Mouse (Mus musculus) lung, embryonic 14.5 days (tissue): Measurements from ENCODE around the gene Gm5737. TPM values are rescaled to one million over a fixed set of nuclear protein-coding genes. Genes with fewer than 3 reads are reported as not detected.

ENCODE experiments used
- ATAC-seq: fragments of 200-750 bp; cut with Nextera tagmentation; 2 replicates; pipeline ENCODE4 v1.8.0; 2017; ENCODE audit warnings: mild to moderate bottlenecking, moderate TSS enrichment, moderate library complexity; ENCODE audit not compliant: insufficient read depth
- DNase-seq: peaks from one replicate; pipeline ENCODE4 v3.0.0-alpha.2; 2015
- H3K27ac ChIP-seq: fragments of 300-500 bp; sonication (generic); 2 replicates; pipeline ENCODE4 v1.5.1; 2014; ENCODE audit warnings: low read depth, mild to moderate bottlenecking, moderate library complexity
- H3K27me3 ChIP-seq: fragments of 300-500 bp; sonication (generic); 2 replicates; pipeline ENCODE4 v1.6.1; 2014; ENCODE audit warnings: low read length, control low read depth; ENCODE audit not compliant: insufficient read depth
- H3K36me3 ChIP-seq: fragments of 300-500 bp; sonication (generic); 2 replicates; pipeline ENCODE4 v1.6.1; 2014; ENCODE audit warnings: control low read depth; ENCODE audit not compliant: insufficient read depth
- H3K4me1 ChIP-seq: fragments of 300-500 bp; sonication (generic); 2 replicates; pipeline ENCODE4 v1.6.1; 2014; ENCODE audit warnings: antibody characterized with exemption, control low read depth; ENCODE audit not compliant: insufficient read depth
- H3K4me2 ChIP-seq: fragments of 300-500 bp; sonication (generic); 2 replicates; pipeline ENCODE4 v1.6.1; 2014; ENCODE audit warnings: mild to moderate bottlenecking
- H3K4me3 ChIP-seq: fragments of 300-500 bp; sonication (generic); 2 replicates; pipeline ENCODE4 v1.5.1; 2014; ENCODE audit warnings: low read depth, low read length
- H3K9ac ChIP-seq: fragments of 300-500 bp; sonication (generic); 2 replicates; pipeline ENCODE4 v1.6.1; 2014
- H3K9me3 ChIP-seq: fragments of 300-500 bp; sonication (generic); 2 replicates; pipeline ENCODE4 v1.6.1; 2016; ENCODE audit warnings: low read depth, low read length, control low read depth
- CTCF ChIP-seq: IDR thresholded peaks from 2 replicates; pipeline ENCODE4 v1.5.1; 2016; ENCODE audit warnings: antibody characterized with exemption, low read depth
- WGBS: fragments of 180-500 bp; shearing (Covaris S2); extraction: QIAGEN DNeasy Blood & Tissue Kit; methylation state at CpG from one replicate; pipeline ENCODE4 v1.1.7; 2014; 5-methylcytosine and 5-hydroxymethylcytosine counted together
- polyA plus RNA-seq: library from polyadenylated mRNA; unstranded; fragments of >200 nt; fragmentation: Nextera tagmentation; extraction: Ambion mirVana; gene quantifications from 2 replicates; pipeline ENCODE4 v1.2.1, GENCODE M21; 2014

Gene Gm5737
- polyA plus RNA-seq, 1 experiment from 2014 or later, result not detected

DNA sequence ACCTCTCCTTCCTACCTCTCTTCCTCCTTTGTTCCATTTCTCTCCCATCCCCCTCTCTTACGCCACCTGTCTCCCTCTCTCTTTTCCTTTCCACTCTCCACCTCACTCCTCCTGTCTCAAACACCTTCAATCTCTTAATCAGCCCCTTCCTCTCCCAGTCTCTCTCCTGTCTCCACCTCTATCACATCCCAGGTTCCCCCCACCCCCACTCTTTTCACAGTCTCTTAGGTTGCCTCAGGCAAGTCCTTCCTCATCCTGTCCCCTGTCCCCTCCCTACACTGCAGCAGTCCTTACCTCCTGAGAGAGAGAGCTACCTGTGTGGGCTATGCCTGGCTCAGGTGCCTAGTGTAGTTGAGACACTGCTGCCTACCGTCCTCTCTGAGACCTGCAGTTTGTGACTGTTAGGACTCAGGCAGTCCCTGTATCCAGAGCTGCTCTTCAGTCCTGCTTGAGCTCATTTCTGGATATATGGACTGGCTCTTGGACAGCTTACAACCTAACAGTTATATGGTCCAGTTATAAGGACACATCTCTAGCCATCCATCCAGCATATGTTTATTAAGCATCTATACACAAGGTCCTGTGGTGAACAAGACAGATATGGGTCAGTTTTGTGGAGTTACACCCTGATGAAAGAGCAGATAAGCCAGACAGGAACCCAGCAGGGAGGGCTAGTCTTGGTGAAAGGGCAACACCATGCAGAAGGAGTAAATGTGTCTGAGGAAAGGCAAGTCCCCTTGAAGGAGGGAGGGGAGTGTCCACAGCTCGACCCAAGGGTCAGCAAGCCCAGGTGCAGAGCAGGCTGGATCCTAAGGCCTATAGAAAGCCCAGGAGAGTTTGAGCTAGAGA is 63.6 kb downstream of the Gm5737 start:
- Histone ChIP-seq H3K4me1 (no peaks in the 10 kb centered on the region), H3K4me2 (0 out of 2 replicates have a peak overlapping the region, but pooled peaks have one; percentile 20), H3K9me3 (no peaks in the 10 kb centered on the region), H3K27ac (peak overlapping the region; percentile 67), H3K9ac (no peak overlapping the region), H3K36me3 (no peaks in the 10 kb centered on the region), H3K4me3 (no peak overlapping the region), H3K27me3 (no peaks in the 10 kb centered on the region)
- 0 out of 2 replicates have a peak, but pooled peaks have one; percentile 5 for TF ChIP-seq CTCF
- 50% methylated on average over 3 of the region's 3 CpGs for WGBS
- no peak for DNase-seq
- ATAC-seq, result peak; percentile 73

GRCm38 (mm10) chr7:120878271-120878670 is 66.1 kb downstream of the Gm5737 start:
- Histone ChIP-seq H3K9me3 (no peaks in the 10 kb centered on the region), H3K4me2 (no peak overlapping the region), H3K4me3 (no peak overlapping the region), H3K9ac (no peak overlapping the region), H3K36me3 (peaks cover 4% of the 10 kb centered on the region; the same call in 1 of the 2 replicates), H3K4me1 (no peaks in the 10 kb centered on the region), H3K27ac (no peak overlapping the region), H3K27me3 (no peaks in the 10 kb centered on the region)
- 65% methylated on average over 6 of the region's 6 CpGs for WGBS
- ATAC-seq, result no peak
- no peak for DNase-seq
- TF ChIP-seq CTCF, result no peak

GRCm38 (mm10) chr7:120879972-120880371 is 67.8 kb downstream of the Gm5737 start:
- Histone ChIP-seq H3K9me3 (no peaks in the 10 kb centered on the region), H3K4me3 (no peak overlapping the region), H3K36me3 (peaks cover 15% of the 10 kb centered on the region), H3K27ac (no peak overlapping the region), H3K4me2 (no peak overlapping the region; the same call in 1 of the 2 replicates), H3K27me3 (no peaks in the 10 kb centered on the region), H3K9ac (no peak overlapping the region), H3K4me1 (no peaks in the 10 kb centered on the region)
- ATAC-seq, result no peak
- DNase-seq, result no peak
- WGBS, result 87% methylated on average over 3 of the region's 3 CpGs
- no peak for TF ChIP-seq CTCF

DNA sequence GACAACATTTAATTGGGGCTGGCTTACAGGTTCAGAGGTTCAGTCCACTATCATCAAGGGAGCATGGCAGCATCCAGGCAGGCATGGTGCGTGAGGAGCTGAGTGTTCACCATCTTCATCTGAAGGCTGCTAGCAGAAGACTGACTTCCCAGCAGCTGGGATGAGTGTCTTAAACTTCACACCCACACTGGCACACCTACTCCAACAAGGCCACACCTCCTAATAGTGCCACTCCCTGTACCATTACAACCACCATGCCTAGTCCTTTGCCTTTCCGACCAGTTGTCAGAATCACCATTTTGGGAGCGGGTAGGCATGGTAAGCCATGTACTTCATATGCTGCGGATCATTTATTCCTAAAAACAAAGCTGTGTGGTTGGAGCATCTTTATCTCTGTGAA is 68.6 kb downstream of the Gm5737 start:
- H3K27ac ChIP-seq, result no peak overlapping the region
- ATAC-seq (no peak), DNase-seq (no peak)
- no peaks in the 10 kb centered on the region for H3K9me3 ChIP-seq
- no peaks in the 10 kb centered on the region for H3K4me1 ChIP-seq
- H3K4me3 ChIP-seq, result no peak overlapping the region
- peaks cover 23% of the 10 kb centered on the region for H3K36me3 ChIP-seq
- TF ChIP-seq CTCF, result no peak
- whole genome bisulfite sequencing, result 96% methylated on average over 4 of the region's 4 CpGs
- H3K9ac ChIP-seq, result no peak overlapping the region
- H3K4me2 ChIP-seq, result no peak overlapping the region
- no peaks in the 10 kb centered on the region for H3K27me3 ChIP-seq

Other genes starting within 250 kb of the Gm5737 start
- 195 and 197 TPM in 2 replicates for gene Uqcrc2, start 177.2 kb upstream of the Gm5737 start, polyA plus RNA-seq
- gene Pdzd9, start 142.0 kb upstream of the Gm5737 start, polyA plus RNA-seq, result 0.22 and 0.31 TPM in 2 replicates
- gene Mosmo, start 134.7 kb upstream of the Gm5737 start, polyA plus RNA-seq, result 14.9 and 15.3 TPM in 2 replicates
- 0.20 and 0.27 TPM in 2 replicates for gene Vwa3a, start 73.0 kb upstream of the Gm5737 start, polyA plus RNA-seq
- 11.2 and 13.0 TPM in 2 replicates for gene Eef2k, start 30.5 kb downstream of the Gm5737 start, polyA plus RNA-seq
- gene Polr3e, start 105.4 kb downstream of the Gm5737 start, polyA plus RNA-seq, result 24.3 and 24.6 TPM in 2 replicates
- 13.4 and 13.5 TPM in 2 replicates for gene Cdr2, start 169.9 kb downstream of the Gm5737 start, polyA plus RNA-seq
- gene Mfsd13b, start 170.1 kb downstream of the Gm5737 start, polyA plus RNA-seq, result 0.14 TPM in 1 of 2 replicates, not detected in the other
- gene Mettl9, start 222.1 kb downstream of the Gm5737 start, polyA plus RNA-seq, result 166 and 180 TPM in 2 replicates